Mouse (Mus musculus): ENCODE results near the gene Neb. TPM values are rescaled to one million over a fixed set of nuclear protein-coding genes. Genes with fewer than 3 reads are reported as not detected.

Gene Neb
- total and polyA plus RNA-seq, 3 experiments, result 0.12 to 0.70 TPM; not detected in 1

GRCm38 (mm10) chr2:52169243-52170005 is 208.8 kb downstream of the Neb start:
- H3K4me1 ChIP-seq (ENCODE audit: control insufficient read depth in 1 of 2, insufficient read depth in 2 of 2, low read length in 2 of 2), result no peaks in the 10 kb centered on the region
- no peak overlapping the region for H3K4me3 ChIP-seq (ENCODE audit: control insufficient read depth in 1 of 2, insufficient read depth in 1 of 2, low read depth in 2 of 2, low read length in 2 of 2)
- DNase-seq (ENCODE audit: low read depth, low spot score), result peak; percentile 31

GRCm38 (mm10) chr2:52153064-52153463 is 225.2 kb downstream of the Neb start:
- Histone ChIP-seq H3K4me1 (ENCODE audit: control insufficient read depth in 1 of 2, insufficient read depth in 2 of 2, low read length in 2 of 2) (no peaks in the 10 kb centered on the region), H3K27ac (ENCODE audit: control insufficient read depth, low read depth, low read length) (no peak overlapping the region), H3K4me3 (ENCODE audit: control insufficient read depth in 1 of 2, insufficient read depth in 1 of 2, low read depth in 2 of 2, low read length in 2 of 2) (no peak overlapping the region), H3K79me2 (ENCODE audit: control insufficient read depth, insufficient read depth, low read length, poor library complexity) (no peaks in the 10 kb centered on the region), H3K9ac (ENCODE audit: control insufficient read depth, low read depth, low read length, poor library complexity, severe bottlenecking) (no peak overlapping the region), H3K36me3 (ENCODE audit: control insufficient read depth in 1 of 2, insufficient read depth in 2 of 2, low read length in 2 of 2) (no peaks in the 10 kb centered on the region), H3K27me3 (ENCODE audit: control insufficient read depth in 1 of 2, insufficient read depth in 2 of 2, low read length in 2 of 2) (no peaks in the 10 kb centered on the region), H3K9me3 (replicated peaks; ENCODE audit: insufficient read depth, low read length) (no peaks in the 10 kb centered on the region)
- no peak for TF ChIP-seq ZKSCAN1 (IDR thresholded peaks at IDR 0.05; ENCODE audit: low read depth, low read length)
- no peak for TF ChIP-seq USF2 (IDR thresholded peaks at IDR 0.05; ENCODE audit: borderline replicate concordance in 1 of 2, insufficient read depth in 1 of 2, low read depth in 1 of 2, low read length in 2 of 2)
- TF ChIP-seq GABPA (IDR thresholded peaks at IDR 0.05; ENCODE audit: low read depth, low read length), result no peak
- TF ChIP-seq POLR2AphosphoS5 (IDR thresholded peaks at IDR 0.05; ENCODE audit: borderline replicate concordance, low read depth, low read length), result no peak
- TF ChIP-seq KAT2A (conservative IDR thresholded peaks at IDR 0.05; ENCODE audit: low read depth, low read length), result no peak
- TF ChIP-seq E2F4 (IDR thresholded peaks at IDR 0.05; ENCODE audit: borderline replicate concordance, low read depth, low read length), result no peak
- no peak for TF ChIP-seq MYC (IDR thresholded peaks at IDR 0.05; ENCODE audit: low read depth, low read length)
- no peak for TF ChIP-seq ZMIZ1 (IDR thresholded peaks at IDR 0.05; ENCODE audit: low read depth, low read length)
- TF ChIP-seq RCOR1 (IDR thresholded peaks at IDR 0.05; ENCODE audit: low read depth, low read length), result no peak
- TF ChIP-seq NELFE (IDR thresholded peaks at IDR 0.05; ENCODE audit: low read depth, low read length), result no peak
- no peak for TF ChIP-seq RAD21 (IDR thresholded peaks at IDR 0.05; ENCODE audit: low read depth, low read length)
- no peak for TF ChIP-seq TCF12 (IDR thresholded peaks at IDR 0.05; ENCODE audit: low read depth, low read length)
- no peak for TF ChIP-seq SMC3 (IDR thresholded peaks at IDR 0.05; ENCODE audit: low read depth, low read length)
- no peak for DNase-seq (ENCODE audit: low read depth, low spot score)

More at GRCm38 (mm10) chr2:52169243-52170005, 208.8 kb downstream of the Neb start:
- Histone ChIP-seq H3K36me3 (ENCODE audit: control insufficient read depth in 1 of 2, insufficient read depth in 2 of 2, low read length in 2 of 2) (no peaks in the 10 kb centered on the region), H3K27ac (ENCODE audit: control insufficient read depth, low read depth, low read length) (no peak overlapping the region), H3K79me2 (ENCODE audit: control insufficient read depth, insufficient read depth, low read length, poor library complexity) (no peaks in the 10 kb centered on the region), H3K9me3 (replicated peaks; ENCODE audit: insufficient read depth, low read length) (no peaks in the 10 kb centered on the region), H3K9ac (ENCODE audit: control insufficient read depth, low read depth, low read length, poor library complexity, severe bottlenecking) (no peak overlapping the region), H3K27me3 (ENCODE audit: control insufficient read depth in 1 of 2, insufficient read depth in 2 of 2, low read length in 2 of 2) (no peaks in the 10 kb centered on the region)
- no peak for TF ChIP-seq NELFE (IDR thresholded peaks at IDR 0.05; ENCODE audit: low read depth, low read length)
- TF ChIP-seq MAFK (IDR thresholded peaks at IDR 0.05; ENCODE audit: borderline replicate concordance, low read depth, low read length), result no peak
- no peak for TF ChIP-seq TBP (IDR thresholded peaks at IDR 0.05; ENCODE audit: low read depth, low read length)
- no peak for TF ChIP-seq POLR2A (IDR thresholded peaks at IDR 0.05; ENCODE audit: control insufficient read depth in 1 of 2, insufficient read depth in 1 of 2, low read depth in 1 of 2, low read length in 2 of 2, poor library complexity in 1 of 2)
- no peak for TF ChIP-seq POLR2AphosphoS5 (IDR thresholded peaks at IDR 0.05; ENCODE audit: borderline replicate concordance, low read depth, low read length)
- TF ChIP-seq SMC3 (IDR thresholded peaks at IDR 0.05; ENCODE audit: low read depth, low read length), result no peak
- TF ChIP-seq EP300 (IDR thresholded peaks at IDR 0.05; ENCODE audit: low read depth in 1 of 2, low read length in 2 of 2), result peak; percentile 15 to 33; a peak in 2 of 4 replicates
- TF ChIP-seq RAD21 (IDR thresholded peaks at IDR 0.05; ENCODE audit: low read depth, low read length), result no peak
- 0 out of 2 replicates have a peak, but pooled peaks have one; percentile 20 for TF ChIP-seq ETS1 (IDR thresholded peaks at IDR 0.05; ENCODE audit: low read depth, low read length)
- no peak for TF ChIP-seq MYB (IDR thresholded peaks at IDR 0.05; ENCODE audit: low read depth, low read length)
- TF ChIP-seq CHD2 (IDR thresholded peaks at IDR 0.05; ENCODE audit: low read length), result no peak
- no peak for TF ChIP-seq POLR2AphosphoS2 (IDR thresholded peaks at IDR 0.05; ENCODE audit: low read length)
- TF ChIP-seq TAL1 (IDR thresholded peaks at IDR 0.05; ENCODE audit: low read length), result no peak
- no peak for TF ChIP-seq CHD1 (IDR thresholded peaks at IDR 0.05; ENCODE audit: low read depth, low read length)
- TF ChIP-seq SIN3A (IDR thresholded peaks at IDR 0.05; ENCODE audit: low read length), result no peak
- TF ChIP-seq ZMIZ1 (IDR thresholded peaks at IDR 0.05; ENCODE audit: low read depth, low read length), result no peak
- TF ChIP-seq ZNF384 (IDR thresholded peaks at IDR 0.05; ENCODE audit: low read depth, low read length), result no peak
- TF ChIP-seq MYC (IDR thresholded peaks at IDR 0.05; ENCODE audit: low read depth, low read length), result no peak
- TF ChIP-seq HCFC1 (IDR thresholded peaks at IDR 0.05; ENCODE audit: low read depth, low read length), result no peak
- TF ChIP-seq ZKSCAN1 (IDR thresholded peaks at IDR 0.05; ENCODE audit: low read depth, low read length), result no peak
- TF ChIP-seq E2F4 (IDR thresholded peaks at IDR 0.05; ENCODE audit: borderline replicate concordance, low read depth, low read length), result no peak
- TF ChIP-seq GATA1 (IDR thresholded peaks at IDR 0.05; ENCODE audit: low read depth, low read length), result 0 out of 2 replicates have a peak, but pooled peaks have one; percentile 10
- TF ChIP-seq TCF12 (IDR thresholded peaks at IDR 0.05; ENCODE audit: low read depth, low read length), result no peak
- no peak for TF ChIP-seq ELF1 (IDR thresholded peaks at IDR 0.05; ENCODE audit: low read depth, low read length)
- no peak for TF ChIP-seq BHLHE40 (IDR thresholded peaks at IDR 0.05; ENCODE audit: borderline replicate concordance, low read depth, low read length)
- TF ChIP-seq USF2 (IDR thresholded peaks at IDR 0.05; ENCODE audit: borderline replicate concordance in 1 of 2, insufficient read depth in 1 of 2, low read depth in 1 of 2, low read length in 2 of 2), result no peak

Data from MEL (cell line).